Mouse (Mus musculus) erythroblast, embryonic 14.5 days (primary cell): Measurements from ENCODE around the gene Pecam1.

ENCODE experiments used
- GATA1 ChIP-seq: IDR thresholded peaks from 2 replicates; pipeline ENCODE4 v1.6.1; 2012; ENCODE audit warnings: low read length, inconsistent platforms, mixed read lengths
- TAL1 ChIP-seq: IDR thresholded peaks from 3 replicates; pipeline ENCODE4 v1.6.1; 2012; ENCODE audit warnings: low read length, inconsistent platforms, mixed read lengths

- TF ChIP-seq TAL1: no peak
- TF ChIP-seq GATA1: no peak
Measured at GRCm38 (mm10) chr11:106773061-106773460, 22.6 kb upstream of the Pecam1 start.
